In genomic region chr1:129250704-129251443, GRCm38 (mm10) we compare ENCODE assay signal across 17 mouse cellular contexts. TPM values are rescaled to one million over a fixed set of nuclear protein-coding genes. Genes with fewer than 3 reads are reported as not detected.
A peak's percentile ranks its signal among the peaks of the same experiment; 100 is the strongest.
DNase-seq lines count a peak whose midpoint lies in the region; ATAC-seq and TF ChIP-seq lines count a peak whose summit lies in the region.
"Had no signal": no experiment of that assay in that cellular context is flagged by ENCODE, and none has a peak within 500 bp of the region (broad histone marks: within the 10 kb centered on the region; RNA-seq: fewer than 3 reads in every experiment).

No protein-coding gene starts in this region.

- H3K4me3 ChIP-seq in kidney, adult 2 months (ENCODE audit: insufficient read depth, low read depth, low read length), result no peak overlapping the region
- no peak overlapping the region for H3K4me3 ChIP-seq in lung, embryonic 15.5 days

- no peaks in the 10 kb centered on the region for H3K4me1 ChIP-seq in kidney, adult 2 months (ENCODE audit: control insufficient read depth, insufficient read depth, low read length)
- H3K4me1 ChIP-seq in lung, embryonic 15.5 days, result 0 out of 2 replicates have a peak, but pooled peaks cover 4% of the 10 kb centered on the region

- H3K27ac ChIP-seq in kidney, adult 2 months (ENCODE audit: insufficient read depth, low read depth, low read length), result no peak overlapping the region
- peak overlapping the region; percentile 55; the same call in 1 of the 2 replicates for H3K27ac ChIP-seq in lung, embryonic 15.5 days
- H3K27ac ChIP-seq: hindbrain, postnatal 0 days; liver, embryonic 14.5 days had no signal

- H3K27me3 ChIP-seq in kidney, adult 2 months (replicated peaks; ENCODE audit: control insufficient read depth, insufficient read depth, low read length), result no peaks in the 10 kb centered on the region
- no peaks in the 10 kb centered on the region for H3K27me3 ChIP-seq in lung, embryonic 15.5 days

- no peak overlapping the region for H3K9ac ChIP-seq in lung, embryonic 15.5 days
- H3K9ac ChIP-seq: liver, embryonic 14.5 days had no signal

- H3K9me3 ChIP-seq in lung, embryonic 15.5 days, result no peaks in the 10 kb centered on the region

- no peaks in the 10 kb centered on the region for H3K36me3 ChIP-seq in kidney, adult 2 months (ENCODE audit: control insufficient read depth, insufficient read depth, low read length)
- no peaks in the 10 kb centered on the region for H3K36me3 ChIP-seq in lung, embryonic 15.5 days

- DNase-seq in kidney, adult 2 months, result peak; percentile 2
- DNase-seq in kidney, adult 8-10 months, result no peak
- peak; percentile 10 for DNase-seq in urinary bladder, postnatal 14 days (ENCODE audit: low spot score)
- DNase-seq in urinary bladder, adult 2 months (ENCODE audit: low spot score), result no peak
- no peak for DNase-seq in layer of hippocampus, postnatal 10 days (ENCODE audit: low spot score in 2 of 2)
- no peak for DNase-seq in natural killer cell, adult 2 months (ENCODE audit: low spot score in 2 of 2)
- DNase-seq: gastrocnemius, postnatal 10 days; retina, postnatal 1 day; thymus, adult 2 months had no signal

- 65% methylated on average over 6 of the region's 6 CpGs for WGBS in kidney, adult 2 months
- 41% methylated on average over 6 of the region's 6 CpGs for WGBS in lung, embryonic 15.5 days

- ATAC-seq in lung, embryonic 15.5 days (ENCODE audit: borderline replicate concordance, extremely low read depth, low FRiP score, low TSS enrichment), result peak; percentile 96
- ATAC-seq: CD4-positive, CD25-positive, alpha-beta regulatory T cell, adult 4 months; forebrain, embryonic 16.5 days; hindbrain, postnatal 0 days had no signal

- H3K4me2 ChIP-seq in lung, embryonic 15.5 days, result no peak overlapping the region

- no peak for TF ChIP-seq CTCF in kidney, adult 2 months (conservative IDR thresholded peaks at IDR 0.05; ENCODE audit: insufficient read depth, insufficient read length, low read depth, low read length)

- TF ChIP-seq POLR2A in kidney, adult 2 months (IDR thresholded peaks at IDR 0.05; ENCODE audit: low read depth, low read length), result no peak

RNA-seq across cellular contexts. Expression of gene Thsd7b, which starts 22.2 kb away (rescaled TPM):
- polyA plus RNA-seq in kidney, adult 2 months (2012; rRNA removed), result 0.10 and 0.11 TPM in 2 replicates
- polyA plus RNA-seq in urinary bladder, adult 2 months (2012; rRNA removed), result 0.19 and 0.24 TPM in 2 replicates
- 0.53 and 1.1 TPM in 2 replicates for polyA plus RNA-seq in lung, embryonic 15.5 days (2015; fragmentation: Nextera tagmentation; extraction: Ambion mirVana)
- 10 to 100 TPM; 30.8 to 34.5 TPM for total RNA-seq in layer of hippocampus, postnatal 10 days (2021)
- total RNA-seq: megakaryocyte-erythroid progenitor cell, adult 5-6 weeks; MEL; monocyte, adult 5-6 weeks had no signal

Comparison
In these comparisons a context has a peak if more than half of its experiments do, and no peak if none do; other contexts are left out.
1. DNase-seq: peak in kidney, adult 2 months (single experiment) and urinary bladder, postnatal 14 days (single experiment); none in kidney, adult 8-10 months (0 of 2), urinary bladder, adult 2 months (single experiment), layer of hippocampus, postnatal 10 days (0 of 2) and natural killer cell, adult 2 months (0 of 2).